In the genomic region with DNA sequence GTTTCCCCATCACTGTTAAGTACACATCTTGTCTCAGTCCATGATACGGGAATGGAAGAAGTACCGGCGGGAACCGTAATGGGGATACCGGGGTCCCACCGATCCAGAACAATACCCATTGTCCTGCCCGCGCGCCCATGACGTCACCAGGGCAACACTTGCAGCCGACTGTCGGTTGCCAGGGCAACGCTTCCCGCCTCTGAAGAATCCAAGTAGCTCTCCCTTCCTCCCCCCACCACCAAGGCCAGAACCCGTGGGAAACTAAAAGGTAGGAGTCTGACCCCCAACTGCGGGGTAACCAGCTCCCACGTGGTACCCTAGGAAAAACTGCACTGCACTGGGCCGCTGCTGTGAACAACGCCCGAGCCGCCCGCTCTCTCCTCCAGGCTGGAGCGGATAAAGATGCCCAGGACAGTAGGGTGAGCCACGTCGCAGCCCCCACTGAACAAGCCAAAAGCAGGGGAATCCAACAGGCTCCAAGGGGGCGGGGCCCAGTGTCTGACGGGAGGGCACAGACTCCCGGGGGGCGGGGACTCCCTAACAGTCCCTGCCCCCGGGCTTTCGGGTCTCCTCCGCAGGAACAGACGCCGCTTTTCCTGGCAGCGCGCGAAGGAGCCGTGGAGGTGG, we compare ENCODE assay signal across 8 mouse cellular contexts. TPM values are rescaled to one million over a fixed set of nuclear protein-coding genes. Genes with fewer than 3 reads are reported as not detected.
DNase-seq lines count a peak whose midpoint lies in the region; ATAC-seq and TF ChIP-seq lines count a peak whose summit lies in the region.

No protein-coding gene starts in this region.

- ATAC-seq in embryonic facial prominence, embryonic 11.5 days (replicated peaks; ENCODE audit: insufficient number of reproducible peaks, low FRiP score, low TSS enrichment, low read depth) = peak; percentile 74
- peak; percentile 80 for ATAC-seq in limb, embryonic 11.5 days (ENCODE audit: insufficient number of reproducible peaks, low FRiP score, low TSS enrichment, low read depth)
- peak; percentile 82 for ATAC-seq in midbrain, embryonic 11.5 days (ENCODE audit: low FRiP score)

- under 1% methylated on average over 37 of the region's 38 CpGs for WGBS in embryonic facial prominence, embryonic 11.5 days
- WGBS in heart, adult 2 months = under 1% methylated on average over 38 of the region's 38 CpGs
- under 1% methylated on average over 38 of the region's 38 CpGs for WGBS in limb, embryonic 11.5 days
- under 1% methylated on average over 38 of the region's 38 CpGs for WGBS in midbrain, embryonic 11.5 days

- no peaks in the 10 kb centered on the region for H3K9me3 ChIP-seq in embryonic facial prominence, embryonic 11.5 days (replicated peaks; ENCODE audit: control insufficient read depth, low read length)
- no peaks in the 10 kb centered on the region for H3K9me3 ChIP-seq in limb, embryonic 11.5 days (ENCODE audit: control insufficient read depth, low read length)
- no peaks in the 10 kb centered on the region for H3K9me3 ChIP-seq in midbrain, embryonic 11.5 days (ENCODE audit: control insufficient read depth, low read length)

- H3K36me3 ChIP-seq in embryonic facial prominence, embryonic 11.5 days (replicated peaks; ENCODE audit: control insufficient read depth, insufficient read depth, low read depth, low read length) = no peaks in the 10 kb centered on the region
- H3K36me3 ChIP-seq in heart, adult 2 months (ENCODE audit: control insufficient read depth, insufficient read depth, low read length) = no peaks in the 10 kb centered on the region
- H3K36me3 ChIP-seq in limb, embryonic 11.5 days (ENCODE audit: control insufficient read depth, insufficient read depth, low read length) = no peaks in the 10 kb centered on the region
- H3K36me3 ChIP-seq in midbrain, embryonic 11.5 days (ENCODE audit: control insufficient read depth, insufficient read depth, low read length) = no peaks in the 10 kb centered on the region; the same call in 1 of the 2 replicates

- TF ChIP-seq POLR2A in heart, adult 2 months (IDR thresholded peaks at IDR 0.05; ENCODE audit: insufficient read depth, low read depth, low read length) = peak; percentile 21; the same call in 1 of the 2 replicates

- H3K79me2 ChIP-seq in heart, adult 2 months (replicated peaks; ENCODE audit: control insufficient read depth, insufficient read depth, low read length) = no peaks in the 10 kb centered on the region

- peak overlapping the region; percentile 91 for H3K4me2 ChIP-seq in embryonic facial prominence, embryonic 11.5 days (ENCODE audit: low read depth, low read length)
- peak overlapping the region; percentile 89 for H3K4me2 ChIP-seq in limb, embryonic 11.5 days (ENCODE audit: low read depth, severe bottlenecking)
- peak overlapping the region; percentile 90 for H3K4me2 ChIP-seq in midbrain, embryonic 11.5 days

- H3K27me3 ChIP-seq in embryonic facial prominence, embryonic 11.5 days (ENCODE audit: control insufficient read depth, insufficient read depth, low read length) = no peaks in the 10 kb centered on the region
- H3K27me3 ChIP-seq in heart, adult 2 months (ENCODE audit: control insufficient read depth, insufficient read depth, low read length) = no peaks in the 10 kb centered on the region
- H3K27me3 ChIP-seq in limb, embryonic 11.5 days (ENCODE audit: control insufficient read depth, insufficient read depth, low read length) = no peaks in the 10 kb centered on the region
- no peaks in the 10 kb centered on the region for H3K27me3 ChIP-seq in midbrain, embryonic 11.5 days (ENCODE audit: control insufficient read depth, insufficient read depth, low read length)

- peak overlapping the region; percentile 95 for H3K27ac ChIP-seq in embryonic facial prominence, embryonic 11.5 days (replicated peaks; ENCODE audit: low read depth, low read length)
- H3K27ac ChIP-seq in heart, adult 2 months = peak overlapping the region; percentile 89
- peak overlapping the region; percentile 94 for H3K27ac ChIP-seq in limb, embryonic 11.5 days (replicated peaks; ENCODE audit: low read depth, low read length)
- peak overlapping the region; percentile 99 for H3K27ac ChIP-seq in midbrain, embryonic 11.5 days (ENCODE audit: low read depth, low read length)

- no peak for TF ChIP-seq CTCF in heart, adult 2 months (IDR thresholded peaks at IDR 0.05)

- peak overlapping the region; percentile 86 for H3K9ac ChIP-seq in embryonic facial prominence, embryonic 11.5 days (replicated peaks; ENCODE audit: low read length)
- peak overlapping the region; percentile 83 for H3K9ac ChIP-seq in heart, adult 2 months (ENCODE audit: low read depth, low read length)
- H3K9ac ChIP-seq in limb, embryonic 11.5 days (ENCODE audit: low read length) = peak overlapping the region; percentile 92
- H3K9ac ChIP-seq in midbrain, embryonic 11.5 days (ENCODE audit: low read length) = peak overlapping the region; percentile 79

- H3K4me1 ChIP-seq in embryonic facial prominence, embryonic 11.5 days (ENCODE audit: control insufficient read depth, insufficient read depth, low read length) = peaks cover 25% of the 10 kb centered on the region
- peaks cover 16% of the 10 kb centered on the region for H3K4me1 ChIP-seq in heart, adult 2 months (ENCODE audit: control insufficient read depth, insufficient read depth, low read length)
- peaks cover 36% of the 10 kb centered on the region for H3K4me1 ChIP-seq in limb, embryonic 11.5 days (ENCODE audit: control insufficient read depth, insufficient read depth, low read length)
- H3K4me1 ChIP-seq in midbrain, embryonic 11.5 days (ENCODE audit: control insufficient read depth, insufficient read depth, low read length) = peaks cover 45% of the 10 kb centered on the region

- TF ChIP-seq EP300 in heart, adult 2 months (IDR thresholded peaks at IDR 0.05; ENCODE audit: insufficient read depth, low read depth, low read length) = no peak; the same call in 1 of the 2 replicates

- peak; percentile 67 for DNase-seq in 3134 (ENCODE audit: extremely low read depth, insufficient read length, low spot score)
- DNase-seq in adrenal gland, postnatal 14 days = peak; percentile 93
- peak; percentile 95 for DNase-seq in embryonic facial prominence, embryonic 11.5 days (ENCODE audit: low spot score)
- DNase-seq in heart, adult 2 months = peak; percentile 81 to 86
- DNase-seq in kidney, adult 18-20 months = peak; percentile 73
- DNase-seq in limb, embryonic 11.5 days (ENCODE audit: low spot score) = peak; percentile 94
- peak; percentile 99 for DNase-seq in midbrain, embryonic 11.5 days (ENCODE audit: low spot score, missing footprints)
- peak; percentile 66 for DNase-seq in skeletal muscle tissue, adult 2 months (ENCODE audit: low read depth, low spot score)

- intact Hi-C loops in heart, adult 2 months (cut with DNase I) = no loop called here

- H3K4me3 ChIP-seq in embryonic facial prominence, embryonic 11.5 days (ENCODE audit: low read depth, low read length) = peak overlapping the region; percentile 52
- H3K4me3 ChIP-seq in heart, adult 2 months = peak overlapping the region; percentile 74
- peak overlapping the region; percentile 74 for H3K4me3 ChIP-seq in limb, embryonic 11.5 days (ENCODE audit: low read depth, low read length)
- peak overlapping the region; percentile 45 for H3K4me3 ChIP-seq in midbrain, embryonic 11.5 days (ENCODE audit: low read depth, low read length)

RNA-seq across cellular contexts. Expression of a gene that starts 2.7 kb away (rescaled TPM):
- total RNA-seq in adrenal gland, postnatal 14 days (2021) = 6.3 and 16.3 TPM in 2 replicates
- 5.5 and 6.0 TPM in 2 replicates for polyA plus RNA-seq in embryonic facial prominence, embryonic 11.5 days (2014; fragmentation: Nextera tagmentation; extraction: Ambion mirVana)
- 1 to 10 TPM; 3.9 to 5.2 TPM for total RNA-seq in heart, adult 2 months (2021)
- 4.4 and 6.4 TPM in 2 replicates for polyA plus RNA-seq in heart, adult 2 months (2012; rRNA removed)
- polyA plus RNA-seq in limb, embryonic 11.5 days (2014; fragmentation: Nextera tagmentation; extraction: Ambion mirVana) = 4.0 and 4.7 TPM in 2 replicates
- polyA plus RNA-seq in midbrain, embryonic 11.5 days (2014; fragmentation: Nextera tagmentation; extraction: Ambion mirVana) = 4.4 and 4.8 TPM in 2 replicates

RNA-seq across cellular contexts. Expression of a gene that starts 4.2 kb away (rescaled TPM):
- total RNA-seq in adrenal gland, postnatal 14 days (2021) = 37.2 and 42.2 TPM in 2 replicates
- polyA plus RNA-seq in embryonic facial prominence, embryonic 11.5 days (2014; fragmentation: Nextera tagmentation; extraction: Ambion mirVana) = 17.9 and 21.2 TPM in 2 replicates
- 10 to 100 TPM; 16.1 to 18.4 TPM for total RNA-seq in heart, adult 2 months (2021)
- 22.1 and 28.3 TPM in 2 replicates for polyA plus RNA-seq in heart, adult 2 months (2012; rRNA removed)
- polyA plus RNA-seq in limb, embryonic 11.5 days (2014; fragmentation: Nextera tagmentation; extraction: Ambion mirVana) = 21.5 and 22.0 TPM in 2 replicates
- polyA plus RNA-seq in midbrain, embryonic 11.5 days (2014; fragmentation: Nextera tagmentation; extraction: Ambion mirVana) = 17.3 and 20.1 TPM in 2 replicates

RNA-seq across cellular contexts. Expression of a gene that starts 10.8 kb away (rescaled TPM):
- 1.7 and 2.4 TPM in 2 replicates for total RNA-seq in adrenal gland, postnatal 14 days (2021)
- polyA plus RNA-seq in embryonic facial prominence, embryonic 11.5 days (2014; fragmentation: Nextera tagmentation; extraction: Ambion mirVana) = 0.64 and 1.2 TPM in 2 replicates
- total RNA-seq in heart, adult 2 months (2021) = under 1 TPM; 0.14 to 0.18 TPM
- polyA plus RNA-seq in heart, adult 2 months (2012; rRNA removed) = 0.38 and 2.2 TPM in 2 replicates
- polyA plus RNA-seq in limb, embryonic 11.5 days (2014; fragmentation: Nextera tagmentation; extraction: Ambion mirVana) = 1.3 and 2.7 TPM in 2 replicates
- polyA plus RNA-seq in midbrain, embryonic 11.5 days (2014; fragmentation: Nextera tagmentation; extraction: Ambion mirVana) = 1.4 and 1.6 TPM in 2 replicates

RNA-seq across cellular contexts. Expression of a gene that starts 16.6 kb away (rescaled TPM):
- total RNA-seq in adrenal gland, postnatal 14 days (2021) = 72.5 and 76.9 TPM in 2 replicates
- 117 and 118 TPM in 2 replicates for polyA plus RNA-seq in embryonic facial prominence, embryonic 11.5 days (2014; fragmentation: Nextera tagmentation; extraction: Ambion mirVana)
- total RNA-seq in heart, adult 2 months (2021) = 10 to 100 TPM; 37.6 to 40.4 TPM
- polyA plus RNA-seq in heart, adult 2 months (2012; rRNA removed) = 71.7 and 92.2 TPM in 2 replicates
- polyA plus RNA-seq in limb, embryonic 11.5 days (2014; fragmentation: Nextera tagmentation; extraction: Ambion mirVana) = 111 TPM in 2 replicates
- 180 and 185 TPM in 2 replicates for polyA plus RNA-seq in midbrain, embryonic 11.5 days (2014; fragmentation: Nextera tagmentation; extraction: Ambion mirVana)

RNA-seq across cellular contexts. Expression of a gene that starts 17.2 kb away (rescaled TPM):
- 101 and 103 TPM in 2 replicates for total RNA-seq in adrenal gland, postnatal 14 days (2021)
- 55.3 and 59.8 TPM in 2 replicates for polyA plus RNA-seq in embryonic facial prominence, embryonic 11.5 days (2014; fragmentation: Nextera tagmentation; extraction: Ambion mirVana)
- 10 to 100 TPM; 64.8 to 68.9 TPM for total RNA-seq in heart, adult 2 months (2021)
- polyA plus RNA-seq in heart, adult 2 months (2012; rRNA removed) = 178 and 184 TPM in 2 replicates
- polyA plus RNA-seq in limb, embryonic 11.5 days (2014; fragmentation: Nextera tagmentation; extraction: Ambion mirVana) = 58.2 and 74.8 TPM in 2 replicates
- polyA plus RNA-seq in midbrain, embryonic 11.5 days (2014; fragmentation: Nextera tagmentation; extraction: Ambion mirVana) = 68.4 and 75.3 TPM in 2 replicates

Comparison
In these comparisons a context has a peak if more than half of its experiments do, and no peak if none do; other contexts are left out.
1. Peak in every context shown above with its lines: DNase-seq, ATAC-seq, H3K4me3 ChIP-seq and H3K27ac ChIP-seq.